Mouse (Mus musculus): ENCODE measurements around the gene Actr3. TPM values are rescaled to one million over a fixed set of nuclear protein-coding genes. Genes with fewer than 3 reads are reported as not detected.
A peak's percentile ranks its signal among the peaks of the same experiment; 100 is the strongest.

Gene Actr3
- 100 to 1,000 TPM; 343 to 347 TPM for total RNA-seq (2021)

DNA sequence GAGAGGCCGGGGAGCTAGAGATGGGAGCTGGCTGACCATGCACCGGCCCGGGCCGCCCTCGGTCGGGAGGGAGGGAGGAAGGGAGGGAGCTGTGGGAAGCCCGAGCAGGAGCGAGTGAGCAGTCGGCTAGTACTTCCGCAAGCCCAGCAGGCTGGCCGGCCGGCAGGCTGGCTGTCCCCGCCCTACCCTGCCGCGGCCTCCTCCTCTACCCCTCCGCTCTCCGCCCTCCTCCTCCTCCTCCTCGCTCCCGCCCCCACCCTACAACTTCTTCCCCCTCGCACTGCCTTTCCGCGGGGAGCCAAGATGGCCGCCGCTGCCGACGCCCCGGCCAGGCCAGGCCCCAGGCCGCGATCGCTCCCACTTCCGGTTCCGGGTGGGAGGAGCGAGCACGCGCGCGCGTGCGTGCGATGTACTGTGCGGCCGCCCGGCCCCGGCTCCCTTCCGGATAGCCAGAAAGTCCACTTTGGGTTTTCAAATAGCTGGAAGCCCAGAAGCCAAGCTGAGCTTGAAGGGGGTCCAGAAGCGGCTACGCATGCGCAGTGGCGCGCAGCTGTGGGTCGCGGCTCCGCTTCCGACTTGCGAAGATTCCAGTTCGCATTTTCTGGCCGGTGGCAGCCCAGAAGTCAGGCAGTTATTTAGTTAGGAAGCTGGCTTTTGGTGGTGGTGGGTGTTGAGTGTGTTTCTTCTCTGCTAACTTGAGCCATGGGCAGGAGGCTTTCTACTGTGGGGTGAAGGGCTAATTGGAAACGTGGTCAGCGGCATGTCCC, at the start of gene Actr3:
Gene Actr3, minus strand, starts transcription at position 359 of the 767 bp plus-strand sequence.
- peak; percentile 100 for DNase-seq

DNA sequence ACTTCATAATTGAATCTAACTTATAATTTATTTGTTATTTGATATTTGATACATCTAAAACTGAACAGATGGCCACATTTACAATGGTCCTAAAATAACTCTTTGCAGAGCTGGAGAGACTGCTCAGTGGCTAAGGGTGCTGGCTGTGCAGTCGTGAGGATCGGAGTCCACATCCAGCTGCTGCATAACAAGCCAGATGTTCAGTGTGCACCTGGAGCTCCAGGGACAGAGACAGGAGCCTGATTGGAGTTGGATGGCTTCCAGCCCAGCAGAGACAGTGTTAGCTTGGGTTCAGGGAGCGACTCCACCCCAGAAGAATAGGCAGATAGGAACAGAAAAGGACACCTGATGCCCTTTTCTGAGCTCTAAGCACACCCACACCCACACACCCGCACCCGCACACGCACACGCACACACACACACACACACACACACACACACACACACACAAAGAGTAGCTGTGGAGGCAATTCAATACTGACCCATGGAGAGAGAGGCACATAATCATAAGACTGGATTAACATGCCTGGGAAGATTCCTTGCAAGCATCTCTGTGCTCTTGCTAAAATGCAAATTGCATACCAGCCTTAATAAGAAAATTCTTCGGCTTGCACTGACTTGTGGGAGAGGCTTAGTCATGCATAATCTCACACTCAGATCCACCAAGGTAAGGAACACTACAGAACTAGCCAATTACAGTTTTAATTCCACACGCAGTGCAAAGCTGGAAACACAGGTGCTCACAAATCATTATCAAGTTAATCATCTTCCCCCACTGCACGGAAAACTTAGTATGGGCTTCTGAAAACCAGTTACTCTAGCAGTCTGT, 47.1 kb upstream of the Actr3 start:
- DNase-seq = peak; percentile 29 to 32

DNA sequence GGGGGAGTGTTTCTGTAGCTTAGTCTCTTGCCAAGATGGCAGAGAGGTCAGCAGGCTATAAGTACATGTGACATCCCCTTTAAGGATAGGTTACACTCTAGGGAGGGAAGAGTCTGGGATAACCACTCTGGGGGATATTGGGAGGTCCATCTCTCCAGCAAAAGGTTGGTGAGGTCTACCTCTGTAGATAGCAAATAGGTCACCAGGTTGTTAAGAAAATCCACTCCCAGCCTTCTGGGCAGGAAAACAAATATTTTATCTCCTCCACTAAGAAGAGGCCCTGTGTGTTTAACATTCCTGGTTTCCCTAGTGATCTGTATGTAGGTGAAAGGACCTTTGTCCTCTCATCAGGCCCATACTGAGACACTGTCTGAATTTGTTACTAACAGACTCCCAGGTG, 46.3 kb upstream of the Actr3 start:
- no peak for DNase-seq

- DNase-seq = no peak
These were observed 43.1 kb upstream of the Actr3 start for GRCm38 (mm10) chr1:125478588-125478987.

DNA sequence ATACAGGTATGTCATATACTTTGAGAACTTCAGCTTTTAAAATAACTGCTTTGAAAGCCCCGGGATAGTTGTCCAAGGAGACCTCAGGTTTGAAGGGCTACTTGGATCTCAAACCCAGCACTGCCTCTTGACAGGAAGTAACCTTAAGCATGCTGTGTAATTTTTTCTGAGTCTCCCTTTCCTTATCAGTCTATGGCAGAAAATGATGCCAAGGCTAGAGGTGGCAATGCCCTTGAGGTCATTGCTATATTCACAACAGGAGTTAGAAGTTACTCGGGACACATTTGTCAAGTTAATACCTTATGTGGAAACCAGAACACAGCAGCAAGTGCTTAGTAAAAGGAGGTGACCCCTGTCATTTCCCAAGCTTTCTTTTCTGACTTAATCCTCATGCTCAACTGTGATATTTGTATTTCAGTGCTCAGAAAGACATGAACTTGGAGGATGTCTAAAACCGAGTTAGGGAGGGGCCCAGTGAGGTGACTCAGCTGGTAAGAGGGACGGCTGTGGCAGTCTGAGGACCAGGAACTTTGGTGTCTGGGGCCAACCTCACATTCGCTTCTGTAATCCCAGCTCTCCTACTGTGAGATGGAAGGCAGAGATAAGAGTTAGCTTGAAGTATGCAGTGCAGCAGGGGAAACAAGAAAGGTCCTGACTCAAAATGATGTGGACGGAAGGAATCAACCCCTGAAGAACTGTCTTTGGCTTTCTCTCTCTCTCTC, 40.6 kb upstream of the Actr3 start:
- no peak for DNase-seq

- DNase-seq = no peak
These were observed 38.3 kb upstream of the Actr3 start for GRCm38 (mm10) chr1:125473866-125474265.

GRCm38 (mm10) chr1:125473126-125473666, 37.7 kb upstream of the Actr3 start:
- no peak for DNase-seq

- DNase-seq = no peak
These were observed 35.5 kb upstream of the Actr3 start for GRCm38 (mm10) chr1:125470805-125471648.

GRCm38 (mm10) chr1:125467936-125468335, 32.4 kb upstream of the Actr3 start:
- DNase-seq = no peak

DNA sequence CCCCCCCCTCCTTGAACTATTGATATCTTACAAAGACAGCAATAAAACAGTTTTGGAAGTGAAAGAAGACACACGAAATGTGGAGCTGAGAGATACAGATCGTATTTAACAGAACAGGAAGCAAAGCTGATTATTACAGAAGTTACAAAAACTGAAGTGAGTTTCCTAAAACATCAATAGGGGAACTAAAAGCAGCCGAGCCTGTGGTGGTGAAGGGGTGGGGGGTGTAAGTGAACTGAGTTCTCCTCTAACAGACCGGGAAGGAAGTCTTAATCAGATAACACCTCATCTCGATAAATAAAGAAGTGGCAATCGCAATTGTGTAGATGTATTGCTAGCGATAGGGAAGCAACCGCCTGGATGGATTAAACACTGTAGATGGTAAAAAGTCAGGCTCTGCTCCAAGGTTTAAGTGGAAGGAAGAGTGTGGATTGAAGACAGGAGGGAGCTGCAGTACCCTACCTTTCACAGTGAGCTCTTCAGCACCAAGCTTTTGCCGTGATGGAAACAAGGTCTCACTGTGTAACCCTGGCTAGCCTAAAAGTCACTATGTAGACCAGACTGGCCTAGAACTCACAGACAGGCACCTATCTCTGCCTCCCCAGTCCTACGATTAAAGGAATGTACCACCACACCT, 31.2 kb upstream of the Actr3 start:
- no peak for DNase-seq

- DNase-seq = no peak
These were observed 28.5 kb upstream of the Actr3 start for GRCm38 (mm10) chr1:125464011-125464410.

DNA sequence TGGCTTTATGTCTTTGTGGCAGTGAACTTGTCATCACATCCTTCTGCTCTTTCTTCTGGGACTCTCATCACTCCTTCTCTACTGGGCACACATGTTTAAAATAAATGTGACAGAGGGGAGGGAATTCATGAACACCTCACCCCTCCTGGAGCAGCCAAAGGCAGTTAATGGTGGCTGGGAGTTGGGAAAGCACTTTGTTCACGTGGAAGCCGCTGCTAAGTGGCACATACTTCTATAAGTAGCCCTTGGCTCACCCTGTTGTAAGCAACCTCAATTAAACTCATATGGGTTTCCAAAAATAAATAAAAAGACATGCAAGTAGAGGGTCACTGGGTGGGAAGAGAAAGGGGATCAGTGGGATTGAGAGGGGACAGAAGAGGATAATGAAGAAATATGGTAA, 27.8 kb upstream of the Actr3 start:
- DNase-seq = no peak

DNA sequence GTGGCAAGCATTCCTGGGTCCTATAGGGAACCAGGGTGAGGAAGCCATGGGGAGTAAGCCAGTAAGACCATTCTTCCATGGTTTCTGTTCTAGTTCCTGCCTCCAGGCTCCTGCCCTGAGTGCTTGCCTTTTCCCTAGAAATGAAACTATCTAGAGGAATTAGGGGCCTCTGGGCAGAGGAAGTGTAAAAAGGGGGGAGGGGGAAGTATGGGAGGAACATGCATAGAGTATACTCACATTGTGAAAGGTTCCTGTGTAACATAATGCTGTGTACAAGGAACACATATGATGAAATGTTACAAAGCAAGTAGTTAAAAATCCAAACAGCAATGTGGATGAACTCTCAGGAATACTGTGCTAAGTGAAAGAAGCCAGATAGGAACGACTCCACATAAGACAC, 27.4 kb upstream of the Actr3 start:
- no peak for DNase-seq

DNA sequence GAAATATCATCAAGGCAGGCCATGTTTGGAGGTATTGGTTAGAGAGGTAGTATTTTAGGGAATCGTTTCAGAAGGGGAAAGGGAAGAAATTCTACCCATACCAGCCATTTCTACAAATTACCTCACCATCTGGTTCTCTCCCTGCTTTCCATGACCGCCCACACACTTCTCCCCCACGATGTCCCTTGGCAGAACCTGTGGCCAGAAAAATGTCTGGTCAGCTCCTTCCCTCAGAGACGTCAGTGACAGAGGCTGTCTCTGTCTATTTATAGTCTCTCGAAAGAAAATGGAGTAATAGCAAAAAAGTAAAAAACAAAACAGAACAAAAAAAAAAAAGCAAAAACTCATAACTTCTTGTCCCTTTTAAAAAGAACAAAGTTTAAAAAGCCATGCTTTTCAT, 23.0 kb upstream of the Actr3 start:
- no peak for DNase-seq

DNA sequence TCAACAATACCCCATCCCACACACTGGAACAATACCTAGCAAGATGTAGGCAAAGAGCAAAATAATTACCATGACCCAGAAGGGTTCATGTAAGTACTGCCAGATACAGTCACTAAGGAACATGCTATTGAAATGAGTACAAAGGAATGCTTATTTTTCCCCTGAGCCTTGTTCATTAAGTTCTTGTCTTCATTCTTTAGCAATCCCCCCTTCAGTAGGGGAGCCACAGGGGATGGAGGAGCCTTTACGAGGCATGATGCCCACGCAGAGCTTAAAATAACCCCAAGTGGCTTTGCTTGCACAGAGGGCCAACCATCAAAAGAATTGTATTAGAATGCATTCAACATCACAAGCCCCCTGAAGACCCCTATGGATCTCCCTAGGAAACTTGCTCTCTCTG, 19.6 kb upstream of the Actr3 start:
- DNase-seq = no peak

DNA sequence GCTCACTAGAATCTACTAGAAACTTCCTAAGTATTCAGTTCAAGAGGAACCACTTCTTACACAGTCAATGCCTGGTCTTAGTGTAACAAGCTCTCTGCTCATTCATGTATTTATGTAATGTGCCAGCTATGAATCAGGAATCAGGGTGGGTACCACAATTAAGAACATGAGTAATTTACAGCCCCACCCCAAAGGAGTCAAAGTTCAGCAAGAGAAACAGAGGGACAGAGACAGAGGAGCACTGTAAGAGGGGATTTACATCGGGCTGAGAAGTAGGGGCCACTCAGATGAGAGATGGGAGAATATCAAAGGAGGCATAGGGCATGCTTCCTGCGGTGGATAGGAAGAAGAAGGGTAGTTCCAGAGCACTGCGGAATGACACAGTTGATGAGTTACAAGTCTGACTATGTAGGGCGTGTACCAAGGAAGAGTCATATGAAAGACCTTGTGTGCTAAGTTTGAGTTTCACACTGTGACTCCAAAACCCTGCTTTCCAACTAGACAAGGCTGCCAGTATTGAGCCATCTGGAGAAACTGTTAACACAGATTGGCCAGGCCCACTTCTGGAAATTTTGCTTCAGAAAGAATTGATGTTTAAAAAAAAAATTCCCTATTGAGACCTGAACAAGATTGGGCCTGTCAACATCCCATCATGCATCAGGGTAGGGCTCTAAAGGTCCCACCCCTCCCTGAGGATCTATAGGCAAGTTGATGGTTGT, 14.9 kb upstream of the Actr3 start:
- DNase-seq = peak in 1 of 2 experiments; percentile 23

DNA sequence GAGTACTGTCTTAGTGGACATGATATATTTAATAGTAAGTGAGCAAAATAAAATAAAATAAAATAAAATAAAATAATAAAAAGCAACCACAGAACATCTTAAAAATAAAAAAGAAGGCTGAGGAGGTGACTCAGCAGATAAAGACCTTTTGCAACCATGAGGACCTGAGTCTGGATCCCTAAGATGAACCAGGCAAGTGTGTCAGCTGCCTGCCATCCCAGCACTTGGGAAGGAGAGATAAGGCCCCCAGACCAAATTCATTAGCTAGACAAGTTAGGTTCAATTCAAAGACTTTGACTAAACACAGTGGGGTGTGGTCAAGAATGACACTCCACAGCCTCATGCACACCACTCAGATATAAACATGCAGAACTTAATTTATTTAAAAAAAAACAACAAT, 12.4 kb upstream of the Actr3 start:
- no peak for DNase-seq

GRCm38 (mm10) chr1:125441679-125442078, 6.2 kb upstream of the Actr3 start:
- no peak for DNase-seq

DNA sequence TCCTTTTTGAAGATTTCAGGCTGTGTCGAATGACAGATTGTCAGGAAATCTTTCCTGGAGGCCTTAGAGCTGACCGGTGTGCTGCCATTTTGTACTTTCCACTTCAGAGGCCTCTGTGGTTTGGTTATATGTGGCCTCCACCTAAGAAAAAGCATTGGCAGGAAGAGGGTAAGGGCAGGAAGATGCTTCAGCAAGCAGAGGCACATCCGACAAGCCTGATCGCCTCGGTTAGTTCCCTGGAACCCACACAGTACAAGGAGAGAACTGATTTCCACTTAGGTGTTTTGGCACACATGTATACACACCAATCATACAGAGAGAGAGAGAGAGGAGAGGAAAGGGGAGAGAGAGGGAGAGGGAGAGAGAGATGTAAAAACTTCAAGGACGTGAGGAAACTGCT, 5.7 kb upstream of the Actr3 start:
- DNase-seq = no peak

GRCm38 (mm10) chr1:125439556-125439955, 4.0 kb upstream of the Actr3 start:
- peak; percentile 49 to 57 for DNase-seq

DNA sequence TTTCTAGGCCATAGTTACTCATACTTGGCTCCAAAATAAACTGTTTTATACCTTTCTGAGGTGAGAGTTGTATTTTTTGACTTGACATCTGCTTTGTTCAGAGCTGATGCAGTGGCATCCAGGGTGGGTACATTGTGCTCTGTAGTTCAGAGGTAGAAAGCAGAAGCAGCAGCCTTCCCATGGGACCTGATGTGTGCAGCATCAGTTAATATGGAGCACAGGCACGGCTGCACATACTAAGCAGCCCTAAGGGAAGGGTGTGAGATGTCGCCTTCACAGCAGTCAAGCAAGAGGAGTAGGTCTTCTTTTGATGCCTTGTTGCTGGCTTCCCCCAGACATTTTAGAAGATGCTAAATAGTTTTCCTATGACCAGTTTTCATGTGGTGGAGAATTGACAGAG, 3.3 kb upstream of the Actr3 start:
- DNase-seq = no peak
